Mouse (Mus musculus) midbrain, embryonic 11.5 days (tissue): ENCODE measurements around the gene Acot3. TPM values are rescaled to one million over a fixed set of nuclear protein-coding genes. Genes with fewer than 3 reads are reported as not detected.
"Not testable (repeated sequence)": the region's sequence is repeated elsewhere in the genome, so short reads cannot be mapped to it uniquely, and the experiment has no call there.

ENCODE experiments used
- ATAC-seq: fragments of 200-750 bp; cut with Nextera tagmentation; 2 replicates; pipeline ENCODE4 v1.8.0; 2017; ENCODE audit warnings: moderate TSS enrichment, moderate library complexity; ENCODE audit not compliant: low FRiP score
- DNase-seq: peaks from one replicate; pipeline ENCODE4 v3.0.0; 2015; ENCODE audit warnings: low spot score; ENCODE audit errors: missing footprints
- H3K27ac ChIP-seq: fragments of 300-500 bp; sonication (generic); 2 replicates; pipeline ENCODE4 v1.5.1; 2014; ENCODE audit warnings: low read depth, low read length
- H3K27me3 ChIP-seq: fragments of 300-500 bp; sonication (generic); 2 replicates; pipeline ENCODE4 v1.6.1; 2014; ENCODE audit warnings: mild to moderate bottlenecking, low read length, moderate library complexity, mixed read lengths; ENCODE audit not compliant: control insufficient read depth, insufficient read depth
- H3K36me3 ChIP-seq: fragments of 300-500 bp; sonication (generic); 2 replicates; pipeline ENCODE4 v1.6.1; 2014; ENCODE audit warnings: mild to moderate bottlenecking, low read length, moderate library complexity, mixed read lengths; ENCODE audit not compliant: control insufficient read depth, insufficient read depth
- H3K4me1 ChIP-seq: fragments of 300-500 bp; sonication (generic); 2 replicates; pipeline ENCODE4 v1.6.1; 2014; ENCODE audit warnings: low read length; ENCODE audit not compliant: control insufficient read depth, insufficient read depth
- H3K4me2 ChIP-seq: fragments of 300-500 bp; sonication (generic); 2 replicates; pipeline ENCODE4 v1.6.1; 2014; ENCODE audit warnings: mild to moderate bottlenecking, moderate library complexity
- H3K4me3 ChIP-seq: fragments of 300-500 bp; sonication (generic); 2 replicates; pipeline ENCODE4 v1.5.1; 2014; ENCODE audit warnings: low read depth, low read length
- H3K9ac ChIP-seq: fragments of 300-500 bp; sonication (generic); 2 replicates; pipeline ENCODE4 v1.6.1; 2014; ENCODE audit warnings: low read length
- H3K9me3 ChIP-seq: fragments of 300-500 bp; sonication (generic); 2 replicates; pipeline ENCODE4 v1.6.1; 2016; ENCODE audit warnings: low read length; ENCODE audit not compliant: control insufficient read depth
- WGBS: fragments of 180-500 bp; shearing (Covaris S2); extraction: QIAGEN DNeasy Blood & Tissue Kit; methylation state at CpG from one replicate; pipeline ENCODE4 v1.1.7; 2014; 5-methylcytosine and 5-hydroxymethylcytosine counted together
- polyA plus RNA-seq: library from polyadenylated mRNA; unstranded; fragments of >200 nt; fragmentation: Nextera tagmentation; extraction: Ambion mirVana; gene quantifications from 2 replicates; pipeline ENCODE4 v1.2.1, GENCODE M21; 2014

The Acot3 gene
- polyA plus RNA-seq, result 0.18 and 0.39 TPM in 2 replicates

DNA sequence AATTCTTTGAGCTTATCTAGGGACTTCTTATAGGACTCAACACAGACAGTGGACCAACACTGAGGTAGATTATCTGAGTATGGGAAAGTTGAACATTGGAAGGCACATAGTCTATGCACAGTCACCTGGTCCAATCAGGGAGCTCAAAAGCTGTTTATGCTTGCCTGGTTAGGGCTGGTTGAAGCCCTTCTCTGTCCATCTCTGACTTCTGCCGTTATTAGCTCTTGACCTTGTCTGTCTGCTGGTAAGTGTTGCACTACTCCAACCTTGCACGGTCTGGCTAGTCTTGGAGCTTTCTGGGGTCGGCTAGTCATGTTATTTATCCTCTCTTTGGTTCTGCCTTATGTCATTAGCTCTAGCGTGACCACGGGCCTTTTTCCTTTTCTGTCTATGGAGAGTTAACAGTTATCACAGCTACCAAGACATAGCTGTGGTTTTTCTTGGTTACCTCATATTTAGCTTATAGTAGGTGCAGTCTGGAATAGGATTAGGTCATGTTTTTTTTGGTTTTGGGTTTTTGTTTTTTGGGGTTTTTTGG, at the start of gene Acot3:
Gene Acot3 (plus strand): TSS at position 208 of the 538 bp plus-strand sequence.
- no peak within 1 kb of the TSS for H3K27ac ChIP-seq
- no peak within 1 kb of the TSS for H3K4me2 ChIP-seq
- no peak within 1 kb of the TSS for H3K4me3 ChIP-seq
- peaks cover 3% of the 10 kb centered on the region; the same call in 1 of the 2 replicates for H3K9me3 ChIP-seq
- H3K9ac ChIP-seq, result no peak within 1 kb of the TSS
- ATAC-seq (no peak), DNase-seq (no peak)
- H3K36me3 ChIP-seq, result no peaks in the 10 kb centered on the region
- peaks cover 15% of the 10 kb centered on the region for H3K27me3 ChIP-seq
- no peaks in the 10 kb centered on the region for H3K4me1 ChIP-seq
- WGBS, result 82% methylated on average over 5 of the region's 5 CpGs

DNA sequence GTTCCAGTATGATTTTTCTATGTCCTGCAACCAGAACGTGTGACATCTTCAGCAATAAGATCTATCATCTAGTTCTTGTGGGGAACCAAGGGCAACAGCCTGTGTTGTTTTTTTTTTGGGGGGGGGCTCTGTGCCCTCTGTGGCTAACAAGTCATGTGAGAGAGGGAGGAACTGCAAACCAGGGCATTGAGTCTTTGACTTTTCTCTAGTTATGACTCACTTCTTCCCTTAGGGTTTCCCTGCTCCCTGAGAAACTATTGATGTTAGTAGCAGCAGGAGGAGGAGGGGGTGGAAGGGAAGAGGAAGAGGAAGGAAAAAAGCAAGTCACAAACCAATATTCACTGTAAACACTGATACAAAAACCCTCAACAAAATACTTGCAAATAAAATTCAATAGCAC, 48.1 kb upstream of the Acot3 start:
- Histone ChIP-seq H3K27ac (no peak overlapping the region), H3K4me1 (peaks cover 3% of the 10 kb centered on the region; the same call in 1 of the 2 replicates), H3K4me3 (no peak overlapping the region), H3K4me2 (no peak overlapping the region), H3K9me3 (no peaks in the 10 kb centered on the region), H3K27me3 (no peaks in the 10 kb centered on the region), H3K9ac (no peak overlapping the region), H3K36me3 (no peaks in the 10 kb centered on the region)
- ATAC-seq (no peak), DNase-seq (no peak)
- 93% methylated on average over 1 of the region's 1 CpGs for WGBS

GRCm38 (mm10) chr12:84008251-84008650, 43.7 kb upstream of the Acot3 start:
- H3K4me2 ChIP-seq, result no peak overlapping the region
- ATAC-seq, result no peak
- WGBS, result 91% methylated on average over 10 of the region's 12 CpGs
- H3K4me1 ChIP-seq, result peaks cover 22% of the 10 kb centered on the region
- no peaks in the 10 kb centered on the region for H3K27me3 ChIP-seq
- no peak for DNase-seq
- H3K27ac ChIP-seq, result peak overlapping the region; percentile 42
- no peaks in the 10 kb centered on the region for H3K9me3 ChIP-seq
- peak overlapping the region; percentile 63; the same call in 1 of the 2 replicates for H3K9ac ChIP-seq
- H3K4me3 ChIP-seq, result no peak overlapping the region
- no peaks in the 10 kb centered on the region for H3K36me3 ChIP-seq

DNA sequence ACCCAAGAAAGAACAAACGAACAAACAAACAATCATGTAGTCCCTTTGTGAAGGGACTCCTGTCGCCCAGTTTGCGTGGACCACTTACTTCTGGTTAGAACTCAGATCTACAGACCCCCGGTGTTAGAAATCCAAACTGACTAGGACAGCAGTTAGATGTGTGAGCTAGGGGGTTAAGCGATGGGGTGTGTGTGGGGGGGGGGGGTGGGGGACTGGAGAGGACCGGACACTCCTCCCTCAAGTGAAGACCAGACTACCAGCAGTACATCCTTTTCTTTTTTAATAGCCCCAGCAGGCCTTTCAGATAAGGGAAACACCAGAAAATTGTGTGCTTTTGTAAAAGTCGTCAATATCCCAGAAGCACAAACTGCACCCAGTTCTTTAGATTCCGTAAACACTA, 43.2 kb upstream of the Acot3 start:
- no peak for DNase-seq
- H3K27me3 ChIP-seq, result no peaks in the 10 kb centered on the region
- H3K9ac ChIP-seq, result peak overlapping the region; percentile 63
- no peak for ATAC-seq
- H3K4me1 ChIP-seq, result peaks cover 22% of the 10 kb centered on the region
- no peaks in the 10 kb centered on the region for H3K36me3 ChIP-seq
- 50% methylated on average over 8 of the region's 8 CpGs for WGBS
- H3K4me3 ChIP-seq, result peak overlapping the region; percentile 38; the same call in 1 of the 2 replicates
- peak overlapping the region; percentile 49 for H3K4me2 ChIP-seq
- peak overlapping the region; percentile 42 for H3K27ac ChIP-seq
- H3K9me3 ChIP-seq, result no peaks in the 10 kb centered on the region

DNA sequence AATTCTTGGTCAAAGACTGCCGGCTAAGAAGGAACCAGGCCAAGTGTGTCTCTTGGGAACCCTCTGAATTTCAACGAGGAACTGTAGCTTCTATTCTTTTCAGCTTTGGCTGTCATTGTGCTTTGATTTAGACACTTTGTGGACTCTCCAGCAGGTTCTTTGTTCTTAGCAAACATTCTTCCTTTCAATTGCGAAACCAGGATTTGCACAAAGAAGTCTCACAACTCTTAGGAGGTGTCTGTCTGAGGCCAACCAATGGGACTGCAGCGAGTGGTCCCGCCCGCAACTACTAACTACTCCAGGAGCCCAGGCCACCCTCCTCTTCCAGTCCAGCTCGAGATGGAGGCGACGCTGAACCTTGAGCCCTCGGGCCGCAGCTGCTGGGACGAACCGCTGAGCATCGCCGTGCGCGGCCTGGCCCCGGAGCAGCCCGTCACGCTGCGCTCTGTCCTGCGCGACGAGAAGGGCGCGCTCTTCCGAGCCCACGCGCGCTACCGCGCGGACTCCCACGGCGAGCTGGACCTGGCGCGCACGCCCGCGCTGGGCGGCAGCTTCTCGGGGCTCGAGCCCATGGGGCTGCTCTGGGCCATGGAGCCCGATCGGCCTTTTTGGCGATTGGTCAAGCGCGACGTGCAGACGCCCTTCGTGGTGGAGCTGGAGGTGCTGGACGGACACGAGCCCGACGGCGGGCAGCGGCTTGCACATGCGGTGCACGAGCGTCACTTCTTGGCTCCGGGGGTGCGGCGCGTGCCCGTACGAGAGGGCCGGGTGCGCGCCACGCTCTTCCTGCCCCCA, 42.6 kb upstream of the Acot3 start, which contains the start of gene Acot1:
Gene Acot1 (plus strand): TSS at position 320 of the 795 bp plus-strand sequence.
- H3K9me3 ChIP-seq, H3K27me3 ChIP-seq, H3K36me3 ChIP-seq: not testable (repeated sequence)
- peak; percentile 94 for ATAC-seq
- peak within 1 kb of the TSS; percentile 49 for H3K4me2 ChIP-seq
- peaks cover 22% of the 10 kb centered on the region for H3K4me1 ChIP-seq
- peak within 1 kb of the TSS; percentile 63 for H3K9ac ChIP-seq
- peak within 1 kb of the TSS; percentile 38 for H3K4me3 ChIP-seq
- 1% methylated on average over 51 of the region's 70 CpGs for WGBS
- peak; percentile 96 for DNase-seq
- peak within 1 kb of the TSS; percentile 42 for H3K27ac ChIP-seq

- no peaks in the 10 kb centered on the region for H3K9me3 ChIP-seq
- H3K4me2 ChIP-seq, result peak overlapping the region; percentile 49; the same call in 1 of the 2 replicates
- no peaks in the 10 kb centered on the region for H3K36me3 ChIP-seq
- H3K4me1 ChIP-seq, result peaks cover 22% of the 10 kb centered on the region
- H3K9ac ChIP-seq, result peak overlapping the region; percentile 27; the same call in 1 of the 2 replicates
- DNase-seq (peak; percentile 87), ATAC-seq (no peak)
- H3K4me3 ChIP-seq, result peak overlapping the region; percentile 38
- H3K27ac ChIP-seq, result no peak overlapping the region
- WGBS, result 70% methylated on average over 3 of the region's 3 CpGs
- no peaks in the 10 kb centered on the region for H3K27me3 ChIP-seq
These were observed 41.7 kb upstream of the Acot3 start for GRCm38 (mm10) chr12:84010201-84010600.

DNA sequence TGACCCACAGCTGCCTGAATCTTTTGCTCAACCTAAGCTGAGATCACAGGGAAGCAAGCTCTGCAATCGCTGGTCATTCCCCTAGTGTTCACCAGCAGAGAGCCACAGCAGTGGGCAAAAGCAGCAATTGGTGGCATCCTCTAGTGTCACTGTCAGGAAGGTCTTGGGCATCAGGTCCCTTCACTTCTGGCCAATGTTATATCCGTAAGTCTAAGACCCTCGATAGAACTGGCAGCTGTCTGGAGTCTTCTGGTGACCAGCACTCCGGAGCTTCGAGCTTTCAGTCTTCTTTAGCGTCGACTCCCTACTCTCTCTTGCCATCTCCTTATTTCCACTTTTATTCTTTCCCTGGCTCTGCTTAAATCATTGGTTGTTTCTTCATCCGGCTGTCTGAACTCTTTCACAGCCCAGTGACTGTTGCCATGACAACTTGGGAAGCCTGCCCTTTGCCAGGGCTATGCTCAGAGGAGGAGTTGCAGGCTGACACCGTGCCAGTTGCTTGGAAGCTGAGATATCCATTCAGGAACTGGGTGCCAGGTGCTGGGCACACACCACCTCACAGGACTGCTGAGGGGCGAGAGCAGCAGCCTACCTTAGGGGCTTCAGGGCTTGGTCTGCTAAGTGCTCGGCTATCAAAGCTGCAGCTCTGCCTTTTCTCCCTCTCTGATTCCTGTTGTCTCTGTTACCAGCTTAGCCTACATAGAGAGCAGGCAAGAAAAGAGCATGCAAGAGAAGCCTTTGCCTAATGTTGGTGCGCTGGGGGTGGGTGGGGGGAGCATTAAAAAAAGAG, 40.5 kb upstream of the Acot3 start:
- DNase-seq (peak; percentile 94), ATAC-seq (peak; percentile 67)
- peak overlapping the region; percentile 49 for H3K4me2 ChIP-seq
- 24% methylated on average over 12 of the region's 12 CpGs for WGBS
- H3K9ac ChIP-seq, result peak overlapping the region; percentile 20; the same call in 1 of the 2 replicates
- H3K4me3 ChIP-seq, result peak overlapping the region; percentile 3; the same call in 1 of the 2 replicates
- H3K4me1 ChIP-seq, result peaks cover 22% of the 10 kb centered on the region
- H3K9me3 ChIP-seq, result no peaks in the 10 kb centered on the region
- no peaks in the 10 kb centered on the region for H3K36me3 ChIP-seq
- H3K27ac ChIP-seq, result peak overlapping the region; percentile 44; the same call in 1 of the 2 replicates
- H3K27me3 ChIP-seq, result no peaks in the 10 kb centered on the region

- Histone ChIP-seq H3K9me3 (no peaks in the 10 kb centered on the region), H3K27ac (no peak overlapping the region), H3K36me3 (no peaks in the 10 kb centered on the region), H3K4me3 (no peak overlapping the region), H3K27me3 (no peaks in the 10 kb centered on the region), H3K4me1 (peaks cover 22% of the 10 kb centered on the region), H3K9ac (no peak overlapping the region), H3K4me2 (no peak overlapping the region)
- no peak for ATAC-seq
- peak; percentile 86 for DNase-seq
- 68% methylated on average over 6 of the region's 6 CpGs for WGBS
These were observed 38.8 kb upstream of the Acot3 start for GRCm38 (mm10) chr12:84013130-84013529.
